ENCODE assay signal across 9 mouse cellular contexts in the genomic region with DNA sequence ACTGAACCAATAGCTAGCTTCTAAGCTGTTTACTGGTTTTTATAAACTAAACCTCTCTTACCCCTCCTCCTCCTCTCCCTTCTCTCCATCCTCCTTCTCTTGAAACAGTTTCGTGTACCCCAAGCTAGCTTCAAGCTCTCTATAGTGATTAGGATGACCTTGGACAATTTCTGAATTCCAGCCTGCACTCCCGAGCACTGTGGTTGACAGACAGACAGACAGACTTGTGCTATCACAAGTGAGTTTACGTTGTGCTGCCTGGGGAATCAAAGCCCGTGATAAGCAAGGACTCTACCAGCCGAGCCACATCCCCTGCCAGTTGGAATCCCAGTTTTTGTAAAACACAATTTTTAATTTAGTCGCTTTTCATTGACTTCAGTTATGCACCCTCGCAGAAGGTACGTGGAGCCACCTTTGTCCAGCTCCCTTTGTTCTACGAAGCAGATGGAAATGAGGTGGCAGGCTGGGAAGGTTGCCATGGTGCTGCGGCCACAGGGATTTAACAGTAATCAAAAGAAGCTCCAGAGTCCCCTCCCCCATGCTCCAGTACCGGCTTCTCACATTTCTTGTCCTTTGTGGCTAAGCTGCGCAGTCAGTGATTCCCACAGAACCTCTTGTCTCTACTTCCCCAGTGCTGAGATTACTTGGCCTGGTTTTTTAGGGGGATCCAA. TPM values are rescaled to one million over a fixed set of nuclear protein-coding genes. Genes with fewer than 3 reads are reported as not detected.
A peak's percentile ranks its signal among the peaks of the same experiment; 100 is the strongest.
DNase-seq lines count a peak whose midpoint lies in the region; ATAC-seq and TF ChIP-seq lines count a peak whose summit lies in the region.
"Had no signal": no experiment of that assay in that cellular context is flagged by ENCODE, and none has a peak within 500 bp of the region (broad histone marks: within the 10 kb centered on the region; RNA-seq: fewer than 3 reads in every experiment).

No protein-coding gene starts in this region.

- 32% methylated on average over 12 of the region's 12 CpGs for WGBS in liver, embryonic 11.5 days
- 53% methylated on average over 12 of the region's 12 CpGs for WGBS in liver, postnatal 0 days (ENCODE audit: insufficient replicate concordance)
- 2% methylated on average over 12 of the region's 12 CpGs for WGBS in forebrain, embryonic 16.5 days
- WGBS in midbrain, embryonic 15.5 days, result 2% methylated on average over 12 of the region's 12 CpGs

- H3K4me1 ChIP-seq in liver, embryonic 11.5 days (replicated peaks; ENCODE audit: control insufficient read depth, insufficient read depth, low read length), result peaks cover 4% of the 10 kb centered on the region
- H3K4me1 ChIP-seq in liver, postnatal 0 days (ENCODE audit: insufficient read depth), result peaks cover 9% of the 10 kb centered on the region; the same call in 1 of the 2 replicates
- H3K4me1 ChIP-seq in forebrain, embryonic 16.5 days (replicated peaks; ENCODE audit: control insufficient read depth, insufficient read depth, low read length), result peaks cover 40% of the 10 kb centered on the region
- peaks cover 60% of the 10 kb centered on the region for H3K4me1 ChIP-seq in midbrain, embryonic 15.5 days

- H3K36me3 ChIP-seq in liver, embryonic 11.5 days (ENCODE audit: control insufficient read depth, insufficient read depth, low read length), result no peaks in the 10 kb centered on the region
- no peaks in the 10 kb centered on the region for H3K36me3 ChIP-seq in liver, postnatal 0 days (replicated peaks; ENCODE audit: insufficient read depth, low read length)
- H3K36me3 ChIP-seq in forebrain, embryonic 16.5 days (ENCODE audit: control insufficient read depth, insufficient read depth), result no peaks in the 10 kb centered on the region
- no peaks in the 10 kb centered on the region for H3K36me3 ChIP-seq in midbrain, embryonic 15.5 days (replicated peaks)
- H3K36me3 ChIP-seq: liver, embryonic 15.5 days had no signal

- H3K4me3 ChIP-seq in liver, embryonic 11.5 days (ENCODE audit: low read depth, low read length), result no peak overlapping the region
- no peak overlapping the region for H3K4me3 ChIP-seq in liver, postnatal 0 days (ENCODE audit: low read depth, low read length)
- 0 out of 2 replicates have a peak overlapping the region, but pooled peaks have one; percentile 1 for H3K4me3 ChIP-seq in forebrain, embryonic 16.5 days (replicated peaks; ENCODE audit: low read length)
- peak overlapping the region; percentile 10; the same call in 1 of the 2 replicates for H3K4me3 ChIP-seq in midbrain, embryonic 15.5 days
- H3K4me3 ChIP-seq: liver, embryonic 15.5 days had no signal

- peak overlapping the region; percentile 30; the same call in 1 of the 2 replicates for H3K27ac ChIP-seq in liver, embryonic 11.5 days (ENCODE audit: low read depth, low read length)
- no peak overlapping the region for H3K27ac ChIP-seq in liver, postnatal 0 days (ENCODE audit: low read depth)
- H3K27ac ChIP-seq in forebrain, embryonic 16.5 days (ENCODE audit: low read length), result peak overlapping the region; percentile 99
- peak overlapping the region; percentile 97 for H3K27ac ChIP-seq in midbrain, embryonic 15.5 days
- H3K27ac ChIP-seq: liver, embryonic 15.5 days had no signal

- ATAC-seq in liver, embryonic 11.5 days (replicated peaks; ENCODE audit: low FRiP score), result no peak
- ATAC-seq in liver, postnatal 0 days, result no peak
- peak; percentile 51 for ATAC-seq in forebrain, embryonic 16.5 days
- peak; percentile 78 for ATAC-seq in midbrain, embryonic 15.5 days (replicated peaks)
- ATAC-seq in erythroid progenitor cell, adult 5-6 weeks (replicated peaks; ENCODE audit: low FRiP score, poor library complexity, severe bottlenecking), result no peak

- no peaks in the 10 kb centered on the region for H3K9me3 ChIP-seq in liver, embryonic 11.5 days (ENCODE audit: control insufficient read depth, low read length)
- H3K9me3 ChIP-seq in liver, postnatal 0 days (ENCODE audit: low read length), result no peaks in the 10 kb centered on the region
- 0 out of 2 replicates have a peak, but pooled peaks cover under 1% of the 10 kb centered on the region for H3K9me3 ChIP-seq in forebrain, embryonic 16.5 days (ENCODE audit: control insufficient read depth, low read length)
- no peaks in the 10 kb centered on the region for H3K9me3 ChIP-seq in midbrain, embryonic 15.5 days
- H3K9me3 ChIP-seq: liver, embryonic 15.5 days had no signal

- TF ChIP-seq CTCF in liver, postnatal 0 days (IDR thresholded peaks at IDR 0.05; ENCODE audit: low read depth), result no peak

- TF ChIP-seq EP300 in liver, postnatal 0 days (IDR thresholded peaks at IDR 0.05; ENCODE audit: low read depth), result no peak

- H3K27me3 ChIP-seq in liver, embryonic 11.5 days (replicated peaks; ENCODE audit: control insufficient read depth, insufficient read depth, low read length), result no peaks in the 10 kb centered on the region
- no peaks in the 10 kb centered on the region for H3K27me3 ChIP-seq in liver, postnatal 0 days (ENCODE audit: insufficient read depth, low read length)
- H3K27me3 ChIP-seq in forebrain, embryonic 16.5 days (replicated peaks; ENCODE audit: control insufficient read depth, insufficient read depth, low read length), result no peaks in the 10 kb centered on the region
- H3K27me3 ChIP-seq in midbrain, embryonic 15.5 days (replicated peaks), result no peaks in the 10 kb centered on the region
- H3K27me3 ChIP-seq: liver, embryonic 15.5 days had no signal

- H3K4me2 ChIP-seq in liver, embryonic 11.5 days, result peak overlapping the region; percentile 23; the same call in 1 of the 2 replicates
- H3K4me2 ChIP-seq in liver, postnatal 0 days (ENCODE audit: low read depth, low read length), result no peak overlapping the region
- peak overlapping the region; percentile 42 for H3K4me2 ChIP-seq in forebrain, embryonic 16.5 days (ENCODE audit: low read length)
- H3K4me2 ChIP-seq in midbrain, embryonic 15.5 days, result peak overlapping the region; percentile 53
- H3K4me2 ChIP-seq: liver, embryonic 15.5 days had no signal

- no peak for DNase-seq in liver, embryonic 11.5 days (ENCODE audit: low spot score)
- DNase-seq in liver, postnatal 0 days, result no peak
- DNase-seq in cerebellum, adult 11-12 months, result peak; percentile 84
- peak; percentile 64 for DNase-seq in layer of hippocampus, adult 9-11 months
- DNase-seq in T-cell, adult 2 months (ENCODE audit: low spot score), result no peak

- H3K9ac ChIP-seq in liver, embryonic 11.5 days (ENCODE audit: low read depth, low read length), result no peak overlapping the region
- no peak overlapping the region for H3K9ac ChIP-seq in liver, postnatal 0 days (replicated peaks)
- H3K9ac ChIP-seq in forebrain, embryonic 16.5 days (replicated peaks; ENCODE audit: low read depth, low read length), result peak overlapping the region; percentile 54
- peak overlapping the region; percentile 39 for H3K9ac ChIP-seq in midbrain, embryonic 15.5 days
- H3K9ac ChIP-seq: liver, embryonic 15.5 days had no signal

RNA-seq across cellular contexts. Expression of gene Tuba1a, which starts 15.3 kb away (rescaled TPM):
- 419 and 432 TPM in 2 replicates for polyA plus RNA-seq in liver, embryonic 11.5 days (2014; fragmentation: Nextera tagmentation; extraction: Ambion mirVana)
- polyA plus RNA-seq in liver, postnatal 0 days (2015; fragmentation: Nextera tagmentation; extraction: Ambion mirVana), result 28.1 and 28.7 TPM in 2 replicates
- polyA plus RNA-seq in forebrain, embryonic 16.5 days (2015; fragmentation: Nextera tagmentation; extraction: Ambion mirVana), result 16,411 and 16,831 TPM in 2 replicates
- 17,671 and 17,732 TPM in 2 replicates for polyA plus RNA-seq in midbrain, embryonic 15.5 days (2015; fragmentation: Nextera tagmentation; extraction: Ambion mirVana)
- 6.5 and 38.1 TPM in 2 replicates for total RNA-seq in erythroid progenitor cell, adult 5-6 weeks (2015; ENCODE audit: low replicate concordance)
- 5.9 and 9.6 TPM in 2 replicates for total RNA-seq in erythroid progenitor cell, adult 5-6 weeks (2017; ENCODE audit: low replicate concordance)

RNA-seq across cellular contexts. Expression of gene Gm49450, which starts 15.5 kb away (rescaled TPM):
- polyA plus RNA-seq in liver, embryonic 11.5 days (2014; fragmentation: Nextera tagmentation; extraction: Ambion mirVana), result not detected in 2 replicates
- not detected in 2 replicates for polyA plus RNA-seq in liver, postnatal 0 days (2015; fragmentation: Nextera tagmentation; extraction: Ambion mirVana)
- not detected in 2 replicates for polyA plus RNA-seq in forebrain, embryonic 16.5 days (2015; fragmentation: Nextera tagmentation; extraction: Ambion mirVana)
- polyA plus RNA-seq in midbrain, embryonic 15.5 days (2015; fragmentation: Nextera tagmentation; extraction: Ambion mirVana), result not detected in 2 replicates
- not detected in 2 replicates for total RNA-seq in erythroid progenitor cell, adult 5-6 weeks (2015; ENCODE audit: low replicate concordance)
- total RNA-seq in erythroid progenitor cell, adult 5-6 weeks (2017; ENCODE audit: low replicate concordance), result not detected in 2 replicates
- polyA plus RNA-seq: liver, embryonic 15.5 days had no signal

RNA-seq across cellular contexts. Expression of gene Tuba1b, which starts 34.5 kb away (rescaled TPM):
- polyA plus RNA-seq in liver, embryonic 11.5 days (2014; fragmentation: Nextera tagmentation; extraction: Ambion mirVana), result 1,854 and 2,015 TPM in 2 replicates
- 389 and 423 TPM in 2 replicates for polyA plus RNA-seq in liver, postnatal 0 days (2015; fragmentation: Nextera tagmentation; extraction: Ambion mirVana)
- polyA plus RNA-seq in forebrain, embryonic 16.5 days (2015; fragmentation: Nextera tagmentation; extraction: Ambion mirVana), result 1,178 and 1,185 TPM in 2 replicates
- 1,136 and 1,188 TPM in 2 replicates for polyA plus RNA-seq in midbrain, embryonic 15.5 days (2015; fragmentation: Nextera tagmentation; extraction: Ambion mirVana)
- 2,503 and 2,754 TPM in 2 replicates for total RNA-seq in erythroid progenitor cell, adult 5-6 weeks (2015; ENCODE audit: low replicate concordance)
- 632 and 670 TPM in 2 replicates for total RNA-seq in erythroid progenitor cell, adult 5-6 weeks (2017; ENCODE audit: low replicate concordance)

RNA-seq across cellular contexts. Expression of gene Lmbr1l, which starts 50.8 kb away (rescaled TPM):
- polyA plus RNA-seq in liver, embryonic 11.5 days (2014; fragmentation: Nextera tagmentation; extraction: Ambion mirVana), result 1.6 and 2.8 TPM in 2 replicates
- polyA plus RNA-seq in liver, postnatal 0 days (2015; fragmentation: Nextera tagmentation; extraction: Ambion mirVana), result 4.9 and 5.1 TPM in 2 replicates
- polyA plus RNA-seq in forebrain, embryonic 16.5 days (2015; fragmentation: Nextera tagmentation; extraction: Ambion mirVana), result 43.0 and 54.9 TPM in 2 replicates
- polyA plus RNA-seq in midbrain, embryonic 15.5 days (2015; fragmentation: Nextera tagmentation; extraction: Ambion mirVana), result 35.5 and 38.3 TPM in 2 replicates
- total RNA-seq in erythroid progenitor cell, adult 5-6 weeks (2015; ENCODE audit: low replicate concordance), result 7.9 and 15.1 TPM in 2 replicates
- 9.0 and 12.1 TPM in 2 replicates for total RNA-seq in erythroid progenitor cell, adult 5-6 weeks (2017; ENCODE audit: low replicate concordance)

Comparison
In these comparisons a context has a peak if more than half of its experiments do, and no peak if none do; other contexts are left out.
1. ATAC-seq: peak in forebrain, embryonic 16.5 days (single experiment) and midbrain, embryonic 15.5 days (single experiment); none in liver, embryonic 11.5 days (single experiment), liver, postnatal 0 days (single experiment) and erythroid progenitor cell, adult 5-6 weeks (single experiment).
2. DNase-seq: peak in cerebellum, adult 11-12 months (single experiment) and layer of hippocampus, adult 9-11 months (single experiment); none in liver, embryonic 11.5 days (single experiment), liver, postnatal 0 days (single experiment) and T-cell, adult 2 months (single experiment).
3. H3K4me3 ChIP-seq: peak in forebrain, embryonic 16.5 days (single experiment) and midbrain, embryonic 15.5 days (single experiment); none in liver, embryonic 11.5 days (single experiment) and liver, postnatal 0 days (single experiment).
4. H3K9ac ChIP-seq: peak in forebrain, embryonic 16.5 days (single experiment) and midbrain, embryonic 15.5 days (single experiment); none in liver, embryonic 11.5 days (single experiment) and liver, postnatal 0 days (single experiment).
5. RNA of gene Tuba1a, which starts 15.3 kb away (polyA plus RNA-seq): 17,671 to 17,732 TPM in midbrain, embryonic 15.5 days and 16,411 to 16,831 TPM in forebrain, embryonic 16.5 days; 419 to 432 TPM in liver, embryonic 11.5 days and 28.1 to 28.7 TPM in liver, postnatal 0 days; every median in the first group is over 10 times any median in the second.